Mouse (Mus musculus) hindbrain, embryonic 14.5 days (tissue): ENCODE results near the gene Fgr. TPM values are rescaled to one million over a fixed set of nuclear protein-coding genes. Genes with fewer than 3 reads are reported as not detected.

Experiments used
- ATAC-seq: fragments of 200-750 bp; cut with Nextera tagmentation; 2 replicates; pipeline ENCODE4 v1.8.0; 2017; ENCODE audit warnings: moderate number of reproducible peaks, mild to moderate bottlenecking, moderate TSS enrichment, moderate library complexity; ENCODE audit not compliant: low FRiP score
- DNase-seq: peaks from one replicate; pipeline ENCODE4 v3.0.0-alpha.2; 2015; ENCODE audit warnings: low spot score
- H3K27ac ChIP-seq: fragments of 300-500 bp; sonication (generic); 2 replicates; pipeline ENCODE4 v1.5.1; 2014; ENCODE audit warnings: mild to moderate bottlenecking, moderate library complexity
- H3K27me3 ChIP-seq: fragments of 300-500 bp; sonication (generic); 2 replicates; pipeline ENCODE4 v1.6.1; 2014; ENCODE audit warnings: mild to moderate bottlenecking, low read length, mixed read lengths; ENCODE audit not compliant: control insufficient read depth, insufficient read depth
- H3K36me3 ChIP-seq: fragments of 300-500 bp; sonication (generic); replicated peaks from 2 replicates; pipeline ENCODE4 v1.6.1; 2014; ENCODE audit not compliant: control insufficient read depth, insufficient read depth
- H3K4me1 ChIP-seq: fragments of 300-500 bp; sonication (generic); replicated peaks from 2 replicates; pipeline ENCODE4 v1.6.1; 2014; ENCODE audit warnings: antibody characterized with exemption, low read length, mixed read lengths; ENCODE audit not compliant: control insufficient read depth, insufficient read depth
- H3K4me2 ChIP-seq: fragments of 300-500 bp; sonication (generic); replicated peaks from 2 replicates; pipeline ENCODE4 v1.6.1; 2014; ENCODE audit warnings: mild to moderate bottlenecking, moderate library complexity
- H3K4me3 ChIP-seq: fragments of 300-500 bp; sonication (generic); replicated peaks from 2 replicates; pipeline ENCODE4 v1.5.1; 2014; ENCODE audit warnings: mild to moderate bottlenecking, low read length
- H3K9ac ChIP-seq: fragments of 300-500 bp; sonication (generic); 2 replicates; pipeline ENCODE4 v1.6.1; 2014
- H3K9me3 ChIP-seq: fragments of 300-500 bp; sonication (generic); 2 replicates; pipeline ENCODE4 v1.6.1; 2016; ENCODE audit warnings: low read length; ENCODE audit not compliant: control insufficient read depth
- WGBS: fragments of 180-500 bp; shearing (Covaris S2); extraction: QIAGEN DNeasy Blood & Tissue Kit; methylation state at CpG from one replicate; pipeline ENCODE4 v1.1.7; 2014; 5-methylcytosine and 5-hydroxymethylcytosine counted together
- polyA plus RNA-seq: library from polyadenylated mRNA; unstranded; fragments of >200 nt; fragmentation: Nextera tagmentation; extraction: Ambion mirVana; gene quantifications from 2 replicates; pipeline ENCODE4 v1.2.1, GENCODE M21; 2014

The Fgr gene
- polyA plus RNA-seq, 1 experiment from 2014 or later = 0.17 TPM

DNA sequence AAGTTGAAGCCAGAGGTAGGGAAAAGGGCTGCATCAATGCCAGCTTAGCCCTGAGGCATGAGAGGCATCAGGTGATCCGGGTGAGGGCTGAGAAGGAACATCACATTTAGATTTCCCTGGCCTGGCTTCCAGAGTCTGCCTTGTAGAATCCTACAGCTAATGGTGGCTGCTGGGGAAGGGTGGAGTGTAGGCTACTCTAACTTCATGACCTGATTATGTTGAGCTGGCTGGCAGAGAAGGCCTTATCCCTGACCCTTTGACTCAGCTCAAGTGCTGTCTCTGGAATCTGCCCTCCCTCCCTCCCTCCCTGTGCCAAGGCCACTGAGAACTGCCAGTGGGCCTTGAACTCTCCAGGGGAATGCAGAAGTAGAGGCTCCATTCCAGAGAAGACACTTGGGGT, 61.6 kb downstream of the Fgr start:
- no peak overlapping the region for H3K4me3 ChIP-seq
- no peak overlapping the region for H3K27ac ChIP-seq
- WGBS = 75% methylated on average over 1 of the region's 1 CpGs
- H3K4me2 ChIP-seq = no peak overlapping the region
- H3K4me1 ChIP-seq = peaks cover 40% of the 10 kb centered on the region
- no peak for DNase-seq
- H3K9ac ChIP-seq = 0 out of 2 replicates have a peak overlapping the region, but pooled peaks have one; percentile 2
- H3K9me3 ChIP-seq = no peaks in the 10 kb centered on the region
- no peaks in the 10 kb centered on the region; the same call in 1 of the 2 replicates for H3K36me3 ChIP-seq
- ATAC-seq = no peak
- 0 out of 2 replicates have a peak, but pooled peaks cover 2% of the 10 kb centered on the region for H3K27me3 ChIP-seq

DNA sequence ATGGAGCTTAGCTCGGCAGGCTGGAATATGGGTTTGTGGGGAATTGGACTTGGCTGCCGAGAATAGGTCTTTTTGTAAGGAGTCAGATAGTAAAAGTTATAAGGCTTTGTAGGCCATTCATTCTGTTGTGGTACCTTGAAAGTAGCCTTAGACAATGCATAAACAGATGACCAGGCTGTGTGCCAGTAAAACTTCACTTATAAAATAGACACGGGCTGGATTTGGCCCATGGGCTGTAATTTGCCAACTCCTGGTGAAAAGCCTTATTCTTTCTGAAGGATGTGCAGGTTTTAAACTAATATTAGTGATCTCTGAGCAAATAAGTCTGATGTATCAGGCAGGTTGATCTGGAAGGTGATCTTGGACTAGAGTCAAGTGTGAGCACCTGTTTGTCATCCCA, 62.1 kb downstream of the Fgr start:
- DNase-seq = no peak
- no peak for ATAC-seq
- H3K4me1 ChIP-seq = peaks cover 44% of the 10 kb centered on the region
- 0 out of 2 replicates have a peak overlapping the region, but pooled peaks have one; percentile 2 for H3K9ac ChIP-seq
- H3K27ac ChIP-seq = no peak overlapping the region
- H3K4me3 ChIP-seq = no peak overlapping the region
- 0 out of 2 replicates have a peak, but pooled peaks cover 2% of the 10 kb centered on the region for H3K27me3 ChIP-seq
- H3K36me3 ChIP-seq = no peaks in the 10 kb centered on the region; the same call in 1 of the 2 replicates
- H3K4me2 ChIP-seq = no peak overlapping the region
- no peaks in the 10 kb centered on the region for H3K9me3 ChIP-seq
- WGBS = 73% methylated on average over 3 of the region's 3 CpGs

DNA sequence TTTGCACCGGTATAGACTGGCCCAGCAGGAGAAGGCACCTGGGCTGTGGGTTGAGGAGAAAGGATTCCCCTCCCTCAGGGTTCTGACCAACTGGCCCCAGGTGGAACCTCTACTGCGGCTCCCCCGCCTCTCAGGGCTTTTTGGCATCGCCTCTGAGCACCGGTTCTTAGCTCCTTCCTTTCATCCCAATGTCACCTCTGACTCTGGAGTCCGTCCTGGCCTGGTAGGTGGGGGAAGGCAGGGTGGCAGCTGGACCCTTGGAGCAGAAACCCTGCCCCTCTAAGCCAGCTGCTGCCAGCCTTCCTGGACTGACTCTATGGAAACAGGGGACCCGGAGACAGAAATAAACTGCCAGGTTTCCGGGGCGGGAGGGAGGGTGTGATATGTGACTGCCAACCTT, 63.4 kb downstream of the Fgr start:
- no peak overlapping the region for H3K4me3 ChIP-seq
- no peak for DNase-seq
- 0 out of 2 replicates have a peak overlapping the region, but pooled peaks have one; percentile 38 for H3K27ac ChIP-seq
- H3K4me1 ChIP-seq = peaks cover 55% of the 10 kb centered on the region
- 0 out of 2 replicates have a peak, but pooled peaks cover 2% of the 10 kb centered on the region for H3K27me3 ChIP-seq
- no peaks in the 10 kb centered on the region for H3K9me3 ChIP-seq
- WGBS = 32% methylated on average over 9 of the region's 9 CpGs
- ATAC-seq = no peak
- no peaks in the 10 kb centered on the region; the same call in 1 of the 2 replicates for H3K36me3 ChIP-seq
- no peak overlapping the region; the same call in 1 of the 2 replicates for H3K9ac ChIP-seq
- no peak overlapping the region for H3K4me2 ChIP-seq

DNA sequence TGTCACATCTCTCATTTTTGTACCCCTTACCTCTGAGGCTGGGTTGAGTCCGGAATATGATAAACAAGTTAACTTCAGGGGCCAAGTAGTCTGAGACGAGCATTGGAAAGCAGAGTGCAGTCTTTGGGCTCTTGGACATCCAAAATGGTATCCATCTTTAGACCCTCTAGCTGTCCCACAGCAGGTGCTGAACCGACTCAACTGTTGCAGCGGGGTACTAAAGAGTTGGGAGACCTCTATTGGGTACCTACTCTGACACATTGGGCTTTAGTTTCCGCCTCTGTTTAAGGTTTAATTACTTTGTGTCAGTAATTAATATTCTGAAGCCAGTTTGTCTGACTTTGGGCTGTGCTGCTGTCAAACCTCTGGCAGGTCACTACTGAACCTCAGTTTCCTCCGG, 63.9 kb downstream of the Fgr start:
- peak overlapping the region; percentile 77; the same call in 1 of the 2 replicates for H3K9ac ChIP-seq
- DNase-seq = no peak
- H3K27ac ChIP-seq = 0 out of 2 replicates have a peak overlapping the region, but pooled peaks have one; percentile 67
- no peaks in the 10 kb centered on the region for H3K9me3 ChIP-seq
- H3K4me1 ChIP-seq = peaks cover 60% of the 10 kb centered on the region
- H3K4me3 ChIP-seq = peak overlapping the region; percentile 50; the same call in 1 of the 2 replicates
- H3K36me3 ChIP-seq = no peaks in the 10 kb centered on the region; the same call in 1 of the 2 replicates
- 29% methylated on average over 6 of the region's 6 CpGs for WGBS
- H3K4me2 ChIP-seq = peak overlapping the region; percentile 100
- H3K27me3 ChIP-seq = 0 out of 2 replicates have a peak, but pooled peaks cover 2% of the 10 kb centered on the region
- ATAC-seq = no peak

DNA sequence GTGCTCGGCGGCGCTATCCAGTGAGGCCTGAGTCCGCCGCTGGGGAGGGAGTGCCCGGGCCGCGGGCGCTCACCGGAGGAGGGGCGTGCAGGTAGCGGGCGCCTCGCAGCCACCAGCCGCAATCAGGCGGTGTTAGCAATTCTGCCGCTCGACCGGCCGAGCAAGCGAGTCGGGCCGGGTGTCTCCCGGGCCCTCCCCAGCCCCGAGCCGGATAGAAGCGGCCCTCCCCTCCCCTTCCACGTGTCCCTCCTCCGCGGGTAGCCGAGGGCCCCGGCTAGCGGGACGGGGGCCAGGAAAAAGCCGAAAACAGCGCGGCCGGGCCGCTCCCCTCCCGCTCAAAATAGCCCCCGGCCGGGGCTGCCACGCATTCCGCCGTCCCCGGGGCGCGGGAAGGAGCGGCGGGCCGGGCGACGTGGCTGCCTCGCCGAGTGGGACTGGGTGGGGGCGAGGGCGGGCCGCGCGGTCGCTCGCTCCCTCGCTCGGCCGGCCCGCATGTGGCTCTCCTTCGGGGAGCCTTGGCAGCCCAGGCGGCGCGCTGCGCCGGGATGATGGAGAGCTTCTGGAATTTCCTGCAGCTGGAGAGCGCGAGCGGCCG, 64.7 kb downstream of the Fgr start:
- ATAC-seq (no peak; the same call in 1 of the 2 replicates), DNase-seq (no peak)
- H3K9me3 ChIP-seq = no peaks in the 10 kb centered on the region
- H3K4me3 ChIP-seq = peak overlapping the region; percentile 50
- under 1% methylated on average over 54 of the region's 76 CpGs for WGBS
- H3K9ac ChIP-seq = peak overlapping the region; percentile 77
- H3K4me1 ChIP-seq = peaks cover 68% of the 10 kb centered on the region
- 0 out of 2 replicates have a peak, but pooled peaks cover 2% of the 10 kb centered on the region for H3K27me3 ChIP-seq
- no peaks in the 10 kb centered on the region; the same call in 1 of the 2 replicates for H3K36me3 ChIP-seq
- H3K27ac ChIP-seq = peak overlapping the region; percentile 67
- peak overlapping the region; percentile 100 for H3K4me2 ChIP-seq

DNA sequence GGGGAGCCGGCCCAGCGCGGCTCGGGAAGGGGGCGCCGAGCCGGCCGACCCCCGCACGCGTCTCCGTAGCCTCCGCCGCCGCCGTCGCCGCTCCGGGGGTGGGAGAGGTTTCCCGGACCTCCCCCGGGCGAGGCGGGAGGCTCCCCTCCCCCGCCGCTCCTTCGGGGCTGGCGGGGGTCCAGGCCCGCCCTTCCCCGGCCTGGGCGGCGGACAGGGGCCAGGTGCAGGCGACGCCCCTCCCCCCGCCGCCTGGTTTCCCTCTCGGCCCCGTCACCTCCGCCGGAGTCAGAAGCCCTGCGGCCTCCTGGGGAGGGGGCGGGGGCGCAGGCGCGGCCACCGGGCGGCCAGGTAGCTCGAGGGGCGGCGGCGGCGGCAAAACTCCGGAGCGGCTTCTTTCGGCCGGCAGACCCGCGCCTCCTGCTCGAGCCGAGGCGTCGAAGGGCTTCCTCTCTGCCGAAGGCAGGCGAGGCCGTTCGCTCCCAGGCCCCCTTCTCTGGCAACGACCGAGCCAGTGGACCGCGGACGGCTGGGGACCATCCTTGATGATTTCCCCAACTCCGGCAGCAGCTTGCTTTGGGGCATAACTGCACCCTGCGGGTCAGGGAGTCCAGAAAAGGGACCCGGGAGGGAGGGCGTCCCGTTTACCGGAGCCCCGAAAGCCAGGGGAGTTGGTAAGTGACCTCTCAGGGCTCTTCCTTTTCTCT, 65.4 kb downstream of the Fgr start:
- no peak for ATAC-seq
- no peak for DNase-seq
- Histone ChIP-seq H3K9ac (peak overlapping the region; percentile 77), H3K27ac (peak overlapping the region; percentile 67), H3K36me3 (no peaks in the 10 kb centered on the region; the same call in 1 of the 2 replicates), H3K27me3 (0 out of 2 replicates have a peak, but pooled peaks cover 2% of the 10 kb centered on the region), H3K4me1 (peaks cover 75% of the 10 kb centered on the region), H3K4me2 (peak overlapping the region; percentile 100), H3K4me3 (peak overlapping the region; percentile 50), H3K9me3 (no peaks in the 10 kb centered on the region)
- WGBS = under 1% methylated on average over 42 of the region's 77 CpGs

DNA sequence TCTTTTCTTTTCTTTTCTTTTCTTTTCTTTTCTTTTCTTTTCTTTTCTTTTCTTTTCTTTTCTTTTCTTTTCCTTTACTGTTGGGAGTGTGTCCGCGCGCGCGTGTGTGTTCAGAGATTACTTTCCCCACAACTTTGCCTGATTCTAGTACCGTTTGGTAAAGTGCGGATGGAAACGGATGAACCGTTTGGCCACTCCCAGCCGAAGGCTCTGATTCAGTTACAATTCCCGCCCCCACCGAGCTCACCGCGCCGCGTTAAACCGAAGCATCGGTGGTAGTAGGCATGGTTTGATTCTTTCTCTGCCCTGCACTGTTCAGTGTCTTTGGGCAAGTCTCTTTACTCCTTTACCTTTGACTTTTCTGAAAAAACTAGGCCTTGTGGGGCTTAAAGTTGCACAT, 65.9 kb downstream of the Fgr start:
- 0 out of 2 replicates have a peak, but pooled peaks cover 2% of the 10 kb centered on the region for H3K27me3 ChIP-seq
- H3K9ac ChIP-seq = peak overlapping the region; percentile 77; the same call in 1 of the 2 replicates
- 6% methylated on average over 18 of the region's 18 CpGs for WGBS
- no peaks in the 10 kb centered on the region; the same call in 1 of the 2 replicates for H3K36me3 ChIP-seq
- peak overlapping the region; percentile 100 for H3K4me2 ChIP-seq
- H3K4me3 ChIP-seq = peak overlapping the region; percentile 50
- peaks cover 80% of the 10 kb centered on the region for H3K4me1 ChIP-seq
- no peaks in the 10 kb centered on the region for H3K9me3 ChIP-seq
- peak overlapping the region; percentile 67; the same call in 1 of the 2 replicates for H3K27ac ChIP-seq
- DNase-seq = no peak
- no peak for ATAC-seq

DNA sequence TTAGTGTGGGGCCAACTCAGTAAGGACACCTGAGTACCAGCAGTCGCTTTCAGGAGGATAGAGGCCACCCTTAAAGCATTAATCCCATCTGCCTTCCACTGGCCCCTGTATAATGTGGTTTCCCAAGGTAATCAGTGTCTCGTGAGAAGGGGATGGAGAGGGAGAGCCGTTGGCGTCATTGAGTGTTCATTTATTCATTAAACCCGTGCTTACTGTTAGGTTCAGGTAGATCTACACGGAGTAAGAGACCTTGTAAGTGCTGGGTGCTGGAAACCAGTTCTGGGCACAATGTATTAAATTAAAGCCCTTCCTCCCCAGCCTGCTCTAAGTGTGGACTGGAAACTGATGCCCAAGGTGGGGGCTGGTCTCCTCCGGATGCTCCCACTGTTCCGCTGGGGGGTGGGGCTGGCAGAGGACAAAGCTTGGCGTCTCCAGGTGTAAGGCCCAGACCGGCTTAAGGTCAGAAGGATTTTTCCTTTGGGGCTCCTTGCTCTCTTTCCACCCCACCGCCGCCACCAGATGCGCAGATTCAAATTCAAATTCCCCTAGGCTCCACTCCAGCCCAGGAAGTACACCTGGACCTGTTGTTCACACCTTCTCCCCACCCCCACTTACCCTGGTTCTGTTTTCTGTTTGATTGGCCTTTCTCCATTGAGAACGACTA, 66.5 kb downstream of the Fgr start:
- Histone ChIP-seq H3K27ac (no peak overlapping the region; the same call in 1 of the 2 replicates), H3K27me3 (0 out of 2 replicates have a peak, but pooled peaks cover 2% of the 10 kb centered on the region), H3K9me3 (no peaks in the 10 kb centered on the region), H3K9ac (0 out of 2 replicates have a peak overlapping the region, but pooled peaks have one; percentile 9), H3K4me1 (peaks cover 84% of the 10 kb centered on the region), H3K36me3 (no peaks in the 10 kb centered on the region; the same call in 1 of the 2 replicates), H3K4me3 (peak overlapping the region; percentile 50; the same call in 1 of the 2 replicates), H3K4me2 (peak overlapping the region; percentile 100)
- DNase-seq = no peak
- 34% methylated on average over 14 of the region's 14 CpGs for WGBS
- no peak for ATAC-seq
